Mouse (Mus musculus) G1E (cell line): ENCODE data around the gene Muc5b. TPM values are rescaled to one million over a fixed set of nuclear protein-coding genes. Genes with fewer than 3 reads are reported as not detected.

Experiments
- ATAC-seq: 2 replicates; pipeline ENCODE4 v1.8.0; 2016; ENCODE audit warnings: mild to moderate bottlenecking; ENCODE audit not compliant: insufficient number of reproducible peaks, poor library complexity, low FRiP score, severe bottlenecking; ENCODE audit errors: extremely low read depth
- DNase-seq: peaks from one replicate; pipeline ENCODE4 v3.0.0; 2012; ENCODE audit warnings: low spot score
- H3K27me3 ChIP-seq: 2 replicates; pipeline ENCODE4 v1.6.1; 2012; ENCODE audit warnings: mild to moderate bottlenecking, low read length, inconsistent platforms; ENCODE audit not compliant: insufficient read depth
- H3K36me3 ChIP-seq: replicated peaks from 2 replicates; pipeline ENCODE3; 2012; ENCODE audit warnings: mild to moderate bottlenecking, inconsistent platforms
- H3K4me1 ChIP-seq: 2 replicates; pipeline ENCODE4 v1.6.1; 2012; ENCODE audit warnings: low read depth, low read length, inconsistent platforms, mixed read lengths; ENCODE audit not compliant: insufficient read depth
- H3K4me3 ChIP-seq: 2 replicates; pipeline ENCODE4 v1.5.1; 2012; ENCODE audit warnings: low read depth, mild to moderate bottlenecking, inconsistent platforms, low read length, moderate library complexity, mixed read lengths
- H3K9me3 ChIP-seq: replicated peaks from 2 replicates; pipeline ENCODE4 v1.6.1; 2012; ENCODE audit warnings: inconsistent platforms
- CTCF ChIP-seq: IDR thresholded peaks from 2 replicates; pipeline ENCODE4 v1.5.1; 2012; ENCODE audit warnings: low read depth, low read length, inconsistent platforms, mixed read lengths
- GATA1 ChIP-seq: IDR thresholded peaks from 2 replicates; pipeline ENCODE4 v1.6.1; 2012; ENCODE audit warnings: borderline replicate concordance, low read length, inconsistent platforms, mixed read lengths
- GATA2 ChIP-seq: IDR thresholded peaks from 2 replicates; pipeline ENCODE4 v1.6.1; 2012; ENCODE audit warnings: low read depth, low read length, inconsistent platforms, borderline replicate concordance
- POLR2AphosphoS5 ChIP-seq: IDR thresholded peaks from 2 replicates; pipeline ENCODE4 v1.6.1; 2012; ENCODE audit warnings: low read depth, low read length, inconsistent platforms; ENCODE audit not compliant: insufficient replicate concordance
- TAL1 ChIP-seq: conservative IDR thresholded peaks from 2 replicates; pipeline ENCODE4 v1.6.1; 2012; ENCODE audit warnings: low read depth, low read length, inconsistent platforms, mixed read lengths
- polyA plus RNA-seq: library from polyadenylated mRNA; stranded (reverse); fragments of >175 nt; gene quantifications from 2 replicates; pipeline ENCODE4 v1.2.3, GENCODE M21; 2012
- total RNA-seq, 2 experiments: library from RNA; stranded (forward) in 1 of 2; stranded (reverse) in 1 of 2; fragments of 200-1000 nt in 1 of 2; fragments of >200 nt in 1 of 2; fragmentation: Nextera tagmentation in 1 of 2; gene quantifications; 2 replicates each; pipeline ENCODE4 v1.2.3; 2014 to 2017

Gene Muc5b
- total and polyA plus RNA-seq, 3 experiments = 0.05 TPM; not detected in 2

- TF ChIP-seq GATA1 (no peak), GATA2 (no peak), POLR2AphosphoS5 (no peak)
- H3K4me1 ChIP-seq = no peaks in the 10 kb centered on the region
- H3K9me3 ChIP-seq = no peaks in the 10 kb centered on the region
- no peak overlapping the region for H3K4me3 ChIP-seq
- ATAC-seq = no peak
- H3K36me3 ChIP-seq = no peaks in the 10 kb centered on the region
- no peak for DNase-seq
- peaks cover 44% of the 10 kb centered on the region for H3K27me3 ChIP-seq
Observed at GRCm38 (mm10) chr7:141815361-141815760, 23.5 kb upstream of the Muc5b start.

- H3K27me3 ChIP-seq = peaks cover 51% of the 10 kb centered on the region
- TF ChIP-seq TAL1 = no peak
- no peak for TF ChIP-seq POLR2AphosphoS5
- no peak for TF ChIP-seq GATA2
- TF ChIP-seq GATA1 = no peak
- no peak for TF ChIP-seq CTCF
- no peaks in the 10 kb centered on the region for H3K36me3 ChIP-seq
- DNase-seq = no peak
- H3K4me1 ChIP-seq = no peaks in the 10 kb centered on the region
- H3K9me3 ChIP-seq = no peaks in the 10 kb centered on the region
- no peak for ATAC-seq
- H3K4me3 ChIP-seq = no peak overlapping the region
Observed at GRCm38 (mm10) chr7:141817355-141818075, 21.4 kb upstream of the Muc5b start.

- Histone ChIP-seq H3K36me3 (no peaks in the 10 kb centered on the region), H3K4me3 (no peak overlapping the region), H3K27me3 (peaks cover 52% of the 10 kb centered on the region), H3K4me1 (no peaks in the 10 kb centered on the region), H3K9me3 (no peaks in the 10 kb centered on the region)
- DNase-seq (no peak), ATAC-seq (no peak)
- TF ChIP-seq GATA2 = no peak
- no peak for TF ChIP-seq POLR2AphosphoS5
- no peak for TF ChIP-seq TAL1
- TF ChIP-seq GATA1 = no peak
- TF ChIP-seq CTCF = no peak
Observed at GRCm38 (mm10) chr7:141818267-141818666, 20.6 kb upstream of the Muc5b start.

- DNase-seq = no peak
- no peak overlapping the region for H3K4me3 ChIP-seq
- no peaks in the 10 kb centered on the region for H3K36me3 ChIP-seq
- TF ChIP-seq GATA1 (no peak), CTCF (no peak), POLR2AphosphoS5 (no peak)
- peaks cover 42% of the 10 kb centered on the region for H3K27me3 ChIP-seq
- no peak for ATAC-seq
- H3K4me1 ChIP-seq = no peaks in the 10 kb centered on the region
- H3K9me3 ChIP-seq = no peaks in the 10 kb centered on the region
Observed at GRCm38 (mm10) chr7:141822582-141823261, 16.1 kb upstream of the Muc5b start.

GRCm38 (mm10) chr7:141823699-141824098 is 15.2 kb upstream of the Muc5b start:
- DNase-seq (no peak), ATAC-seq (no peak)
- no peaks in the 10 kb centered on the region for H3K9me3 ChIP-seq
- H3K36me3 ChIP-seq = no peaks in the 10 kb centered on the region
- peaks cover 35% of the 10 kb centered on the region for H3K27me3 ChIP-seq
- no peak overlapping the region for H3K4me3 ChIP-seq
- no peaks in the 10 kb centered on the region for H3K4me1 ChIP-seq
- TF ChIP-seq POLR2AphosphoS5 (no peak), CTCF (no peak), GATA1 (no peak), GATA2 (no peak), TAL1 (no peak)

- peaks cover 35% of the 10 kb centered on the region for H3K27me3 ChIP-seq
- DNase-seq = no peak
- H3K36me3 ChIP-seq = no peaks in the 10 kb centered on the region
- no peak for ATAC-seq
- no peaks in the 10 kb centered on the region for H3K4me1 ChIP-seq
- H3K4me3 ChIP-seq = no peak overlapping the region
- TF ChIP-seq GATA1 (no peak), TAL1 (no peak), GATA2 (no peak), POLR2AphosphoS5 (no peak), CTCF (no peak)
- H3K9me3 ChIP-seq = no peaks in the 10 kb centered on the region
Observed at GRCm38 (mm10) chr7:141824398-141824797, 14.5 kb upstream of the Muc5b start.
